Mouse (Mus musculus) 3134 (cell line): ENCODE results near the gene Add3.

ENCODE experiments used
- DNase-seq: peaks from one replicate; pipeline ENCODE4 v3.0.0-alpha.2; 2011; ENCODE audit warnings: low spot score; ENCODE audit not compliant: insufficient read length; ENCODE audit errors: extremely low read depth

Gene Add3

GRCm38 (mm10) chr19:53128494-53129337 lies 11.5 kb upstream of the Add3 start:
- DNase-seq: no peak

- no peak for DNase-seq
Measured at GRCm38 (mm10) chr19:53130399-53131175, 9.7 kb upstream of the Add3 start.

- no peak for DNase-seq
Measured at GRCm38 (mm10) chr19:53132471-53132870, 7.8 kb upstream of the Add3 start.

- no peak for DNase-seq
Measured at GRCm38 (mm10) chr19:53136336-53137090, 3.7 kb upstream of the Add3 start.

- no peak for DNase-seq
Measured at GRCm38 (mm10) chr19:53137116-53137670, 3.0 kb upstream of the Add3 start.

GRCm38 (mm10) chr19:53140804-53141250 lies 584 bp downstream of the Add3 start:
- no peak for DNase-seq

GRCm38 (mm10) chr19:53141251-53142072 lies 1.2 kb downstream of the Add3 start:
- DNase-seq: peak; percentile 61

GRCm38 (mm10) chr19:53142190-53143107 lies 2.2 kb downstream of the Add3 start:
- DNase-seq: peak; percentile 100

- DNase-seq: peak; percentile 67
Measured at GRCm38 (mm10) chr19:53143108-53143971, 3.1 kb downstream of the Add3 start.

- no peak for DNase-seq
Measured at GRCm38 (mm10) chr19:53145075-53145474, 4.8 kb downstream of the Add3 start.

GRCm38 (mm10) chr19:53149381-53149780 lies 9.1 kb downstream of the Add3 start:
- DNase-seq: no peak

GRCm38 (mm10) chr19:53152451-53152850 lies 12.2 kb downstream of the Add3 start:
- DNase-seq: no peak

- DNase-seq: no peak
Measured at GRCm38 (mm10) chr19:53153096-53153495, 12.9 kb downstream of the Add3 start.

GRCm38 (mm10) chr19:53154156-53154555 lies 13.9 kb downstream of the Add3 start:
- no peak for DNase-seq

GRCm38 (mm10) chr19:53156361-53156760 lies 16.1 kb downstream of the Add3 start:
- DNase-seq: no peak

- no peak for DNase-seq
Measured at GRCm38 (mm10) chr19:53157176-53157575, 16.9 kb downstream of the Add3 start.

GRCm38 (mm10) chr19:53159351-53159750 lies 19.1 kb downstream of the Add3 start:
- no peak for DNase-seq

GRCm38 (mm10) chr19:53162927-53163326 lies 22.7 kb downstream of the Add3 start:
- no peak for DNase-seq
